ENCODE assay signal across 26 mouse cellular contexts in the genomic region with DNA sequence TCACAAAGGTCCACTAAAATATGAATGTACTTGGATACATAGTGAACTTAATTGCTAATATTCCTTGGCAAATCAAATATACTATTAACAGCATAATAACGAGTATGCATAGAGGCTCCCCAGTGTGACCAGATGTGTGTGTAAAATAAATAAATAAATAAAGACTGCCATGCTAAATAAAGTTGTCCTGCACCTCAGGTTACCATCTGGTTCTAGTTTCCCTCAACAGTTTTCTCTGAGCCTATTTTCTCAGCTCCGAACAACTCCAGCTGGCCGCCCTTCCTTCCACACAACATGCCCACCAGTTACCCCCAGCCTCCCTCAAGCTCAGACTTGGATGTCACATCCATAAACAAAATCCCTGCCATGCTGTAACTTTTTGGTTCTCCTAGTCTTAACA.
DNase-seq lines count a peak whose midpoint lies in the region; ATAC-seq and TF ChIP-seq lines count a peak whose summit lies in the region.
"Had no signal": no experiment of that assay in that cellular context is flagged by ENCODE, and none has a peak within 500 bp of the region (broad histone marks: within the 10 kb centered on the region; RNA-seq: fewer than 3 reads in every experiment).

No protein-coding gene starts in this region.

- H3K4me1 ChIP-seq in liver, postnatal 0 days (ENCODE audit: insufficient read depth), result no peaks in the 10 kb centered on the region
- H3K4me1 ChIP-seq: neural tube, embryonic 15.5 days had no signal

- H3K36me3 ChIP-seq in liver, postnatal 0 days (replicated peaks; ENCODE audit: insufficient read depth, low read length), result no peaks in the 10 kb centered on the region
- H3K36me3 ChIP-seq: neural tube, embryonic 15.5 days had no signal

- H3K27me3 ChIP-seq in liver, postnatal 0 days (ENCODE audit: insufficient read depth, low read length), result no peaks in the 10 kb centered on the region
- H3K27me3 ChIP-seq: neural tube, embryonic 15.5 days; Patski had no signal

- no peak overlapping the region for H3K4me2 ChIP-seq in liver, postnatal 0 days (ENCODE audit: low read depth, low read length)
- H3K4me2 ChIP-seq: neural tube, embryonic 15.5 days had no signal

- no peaks in the 10 kb centered on the region for H3K9me3 ChIP-seq in liver, postnatal 0 days (ENCODE audit: low read length)
- H3K9me3 ChIP-seq: neural tube, embryonic 15.5 days had no signal

- H3K27ac ChIP-seq in liver, postnatal 0 days (ENCODE audit: low read depth), result no peak overlapping the region
- H3K27ac ChIP-seq: hindbrain, postnatal 0 days; kidney, postnatal 0 days; liver, embryonic 14.5 days; neural tube, embryonic 15.5 days had no signal

- no peak for TF ChIP-seq EP300 in liver, postnatal 0 days (IDR thresholded peaks at IDR 0.05; ENCODE audit: low read depth)

- 78% methylated on average over 3 of the region's 3 CpGs for WGBS in liver, postnatal 0 days (ENCODE audit: insufficient replicate concordance)

- peak; percentile 7 to 14 for DNase-seq in cerebellum, postnatal 10 days
- no peak for DNase-seq in cerebellum, adult 8-10 months
- DNase-seq in right cerebral cortex, postnatal 10 days (ENCODE audit: low spot score in 2 of 2), result peak; percentile 21 to 22
- DNase-seq in right cerebral cortex, postnatal 4 days, result no peak
- DNase-seq in forelimb bud, embryonic 11.5 days (ENCODE audit: low read depth, low spot score), result peak; percentile 91
- DNase-seq in mesoderm, embryonic 11.5 days (ENCODE audit: low read depth, low spot score), result peak; percentile 49
- no peak for DNase-seq in liver, postnatal 0 days
- no peak for DNase-seq in frontal cortex, postnatal 25 days (ENCODE audit: low spot score in 2 of 2)
- DNase-seq: adrenal gland, postnatal 10 days; cerebellum, adult 11-12 months; cerebellum, postnatal 36 days; gastrocnemius, postnatal 14 days; heart, adult 18-20 months; heart, postnatal 4 days; kidney, adult 11 months; left cerebral cortex, postnatal 4 days; right cerebral cortex, postnatal 25 days; thymus, adult 2 months had no signal

- no peak for ATAC-seq in liver, postnatal 0 days
- ATAC-seq: CD4-positive, CD25-positive, alpha-beta regulatory T cell, adult 4 months; hindbrain, postnatal 0 days; lung, postnatal 0 days; midbrain, embryonic 16.5 days; Patski had no signal

- no peak overlapping the region for H3K4me3 ChIP-seq in liver, postnatal 0 days (ENCODE audit: low read depth, low read length)
- H3K4me3 ChIP-seq: neural tube, embryonic 15.5 days had no signal

- H3K9ac ChIP-seq in liver, postnatal 0 days (replicated peaks), result no peak overlapping the region
- H3K9ac ChIP-seq: liver, embryonic 14.5 days; neural tube, embryonic 15.5 days had no signal

- TF ChIP-seq CTCF in liver, postnatal 0 days (IDR thresholded peaks at IDR 0.05; ENCODE audit: low read depth), result no peak

Comparison
In these comparisons a context has a peak if more than half of its experiments do, and no peak if none do; other contexts are left out.
1. DNase-seq: peak in cerebellum, postnatal 10 days (2 of 2), right cerebral cortex, postnatal 10 days (2 of 2), forelimb bud, embryonic 11.5 days (single experiment) and mesoderm, embryonic 11.5 days (single experiment); none in cerebellum, adult 8-10 months (single experiment), right cerebral cortex, postnatal 4 days (single experiment), liver, postnatal 0 days (single experiment) and frontal cortex, postnatal 25 days (0 of 2).